Mouse (Mus musculus) heart, embryonic 13.5 days (tissue): ENCODE results near the gene Frs3. TPM values are rescaled to one million over a fixed set of nuclear protein-coding genes. Genes with fewer than 3 reads are reported as not detected.
"Not testable (repeated sequence)": the region's sequence is repeated elsewhere in the genome, so short reads cannot be mapped to it uniquely, and the experiment has no call there.

Source experiments
- ATAC-seq: fragments of 200-750 bp; cut with Nextera tagmentation; 2 replicates; pipeline ENCODE4 v1.8.0; 2017; ENCODE audit warnings: moderate TSS enrichment; ENCODE audit not compliant: insufficient number of reproducible peaks, low FRiP score, low TSS enrichment; ENCODE audit errors: extremely low read depth
- H3K27ac ChIP-seq: fragments of 300-500 bp; sonication (generic); replicated peaks from 2 replicates; pipeline ENCODE4 v1.5.1; 2015; ENCODE audit warnings: moderate library complexity, mild to moderate bottlenecking, inconsistent platforms
- H3K27me3 ChIP-seq: fragments of 300-500 bp; sonication (generic); replicated peaks from 2 replicates; pipeline ENCODE4 v1.6.1; 2015; ENCODE audit warnings: mild to moderate bottlenecking, inconsistent platforms
- H3K36me3 ChIP-seq: fragments of 300-500 bp; sonication (generic); 2 replicates; pipeline ENCODE4 v1.6.1; 2015; ENCODE audit warnings: mild to moderate bottlenecking, inconsistent platforms
- H3K4me1 ChIP-seq: fragments of 300-500 bp; sonication (generic); 2 replicates; pipeline ENCODE4 v1.6.1; 2015; ENCODE audit warnings: inconsistent platforms
- H3K4me2 ChIP-seq: fragments of 300-500 bp; sonication (generic); 2 replicates; pipeline ENCODE4 v1.6.1; 2015; ENCODE audit warnings: inconsistent platforms, mild to moderate bottlenecking, moderate library complexity
- H3K4me3 ChIP-seq: fragments of 300-500 bp; sonication (generic); 2 replicates; pipeline ENCODE4 v1.5.1; 2015; ENCODE audit warnings: moderate library complexity, mild to moderate bottlenecking, inconsistent platforms
- H3K9ac ChIP-seq: fragments of 300-500 bp; sonication (generic); 2 replicates; pipeline ENCODE4 v1.6.1; 2015; ENCODE audit warnings: inconsistent platforms, mild to moderate bottlenecking, moderate library complexity
- H3K9me3 ChIP-seq: fragments of 300-500 bp; sonication (generic); 2 replicates; pipeline ENCODE4 v1.6.1; 2016; ENCODE audit warnings: inconsistent platforms
- WGBS: fragments of 180-500 bp; shearing (Covaris S2); methylation state at CpG from one replicate; pipeline ENCODE4 v1.1.7; 2015; ENCODE audit warnings: mixed read lengths; 5-methylcytosine and 5-hydroxymethylcytosine counted together
- polyA plus RNA-seq: library from polyadenylated mRNA; unstranded; fragments of >200 nt; fragmentation: Nextera tagmentation; extraction: Ambion mirVana; gene quantifications from 2 replicates; pipeline ENCODE4 v1.2.1, GENCODE M21; 2015

Gene Frs3
- 3.2 and 4.1 TPM in 2 replicates for polyA plus RNA-seq

GRCm38 (mm10) chr17:47688608-47689575 is at the start of gene Frs3:
Frs3 (plus strand) TSS chr17:47689030.
- H3K4me3 ChIP-seq: peak within 1 kb of the TSS; percentile 72
- H3K4me2 ChIP-seq: peak within 1 kb of the TSS; percentile 99
- 2% methylated on average over 58 of the region's 58 CpGs for whole genome bisulfite sequencing
- peaks cover 26% of the 10 kb centered on the region for H3K36me3 ChIP-seq
- H3K9me3 ChIP-seq: no peaks in the 10 kb centered on the region
- peak within 1 kb of the TSS; percentile 85 for H3K9ac ChIP-seq
- H3K27ac ChIP-seq: peak within 1 kb of the TSS; percentile 76
- peak; percentile 66 for ATAC-seq
- peaks cover 33% of the 10 kb centered on the region for H3K27me3 ChIP-seq
- peaks cover 20% of the 10 kb centered on the region for H3K4me1 ChIP-seq

- no peaks in the 10 kb centered on the region for H3K27me3 ChIP-seq
- H3K4me2 ChIP-seq: no peak overlapping the region
- H3K4me3 ChIP-seq: no peak overlapping the region
- no peak overlapping the region for H3K9ac ChIP-seq
- WGBS: 79% methylated on average over 2 of the region's 2 CpGs
- peaks cover 3% of the 10 kb centered on the region; the same call in 1 of the 2 replicates for H3K4me1 ChIP-seq
- H3K9me3 ChIP-seq: no peaks in the 10 kb centered on the region
- no peak for ATAC-seq
- H3K36me3 ChIP-seq: no peaks in the 10 kb centered on the region
- H3K27ac ChIP-seq: no peak overlapping the region
These were observed 45.8 kb upstream of the Frs3 start for GRCm38 (mm10) chr17:47642992-47643391.

- no peak overlapping the region for H3K4me2 ChIP-seq
- 71% methylated on average over 1 of the region's 1 CpGs for WGBS
- peaks cover 3% of the 10 kb centered on the region; the same call in 1 of the 2 replicates for H3K4me1 ChIP-seq
- H3K27me3 ChIP-seq: no peaks in the 10 kb centered on the region
- H3K36me3 ChIP-seq: peaks cover 5% of the 10 kb centered on the region; the same call in 1 of the 2 replicates
- H3K4me3 ChIP-seq: no peak overlapping the region
- H3K27ac ChIP-seq: no peak overlapping the region
- H3K9me3 ChIP-seq: no peaks in the 10 kb centered on the region
- H3K9ac ChIP-seq: no peak overlapping the region
- no peak for ATAC-seq
These were observed 42.1 kb upstream of the Frs3 start for GRCm38 (mm10) chr17:47646683-47647082.

GRCm38 (mm10) chr17:47648966-47649365 is 39.9 kb upstream of the Frs3 start:
- Histone ChIP-seq H3K27me3 (no peaks in the 10 kb centered on the region), H3K36me3 (peaks cover 16% of the 10 kb centered on the region), H3K4me2 (no peak overlapping the region), H3K9me3 (no peaks in the 10 kb centered on the region), H3K4me3 (no peak overlapping the region), H3K4me1 (peaks cover 3% of the 10 kb centered on the region; the same call in 1 of the 2 replicates), H3K27ac (no peak overlapping the region), H3K9ac (no peak overlapping the region)
- no peak for ATAC-seq
- WGBS: 60% methylated on average over 4 of the region's 4 CpGs

GRCm38 (mm10) chr17:47651953-47652352 is 36.9 kb upstream of the Frs3 start:
- Histone ChIP-seq H3K27me3 (no peaks in the 10 kb centered on the region), H3K4me2 (no peak overlapping the region), H3K4me1 (peaks cover 3% of the 10 kb centered on the region; the same call in 1 of the 2 replicates), H3K4me3 (no peak overlapping the region), H3K9ac (no peak overlapping the region), H3K9me3 (no peaks in the 10 kb centered on the region), H3K27ac (no peak overlapping the region), H3K36me3 (peaks cover 16% of the 10 kb centered on the region)
- no peak for ATAC-seq
- 78% methylated on average over 2 of the region's 2 CpGs for WGBS

- H3K9me3 ChIP-seq, H3K4me3 ChIP-seq, H3K4me2 ChIP-seq, H3K4me1 ChIP-seq, H3K27me3 ChIP-seq, H3K27ac ChIP-seq, H3K9ac ChIP-seq, ATAC-seq: not testable (repeated sequence)
- H3K36me3 ChIP-seq: peaks cover 16% of the 10 kb centered on the region
- 88% methylated on average over 8 of the region's 8 CpGs for WGBS
These were observed 34.5 kb upstream of the Frs3 start for GRCm38 (mm10) chr17:47654346-47654745.

GRCm38 (mm10) chr17:47655697-47656096 is 33.1 kb upstream of the Frs3 start:
- WGBS: 89% methylated on average over 5 of the region's 5 CpGs
- no peak overlapping the region for H3K27ac ChIP-seq
- no peak overlapping the region for H3K4me2 ChIP-seq
- H3K4me3 ChIP-seq: no peak overlapping the region
- H3K36me3 ChIP-seq: peaks cover 15% of the 10 kb centered on the region
- ATAC-seq: no peak
- H3K4me1 ChIP-seq: no peaks in the 10 kb centered on the region
- H3K9ac ChIP-seq: no peak overlapping the region
- H3K9me3 ChIP-seq: no peaks in the 10 kb centered on the region
- no peaks in the 10 kb centered on the region for H3K27me3 ChIP-seq

- Histone ChIP-seq H3K4me3 (no peak overlapping the region), H3K27me3 (no peaks in the 10 kb centered on the region), H3K4me2 (no peak overlapping the region), H3K4me1 (no peaks in the 10 kb centered on the region), H3K36me3 (peaks cover 12% of the 10 kb centered on the region), H3K27ac (no peak overlapping the region), H3K9me3 (no peaks in the 10 kb centered on the region), H3K9ac (no peak overlapping the region)
- 84% methylated on average over 4 of the region's 4 CpGs for WGBS
- ATAC-seq: no peak
These were observed 30.9 kb upstream of the Frs3 start for GRCm38 (mm10) chr17:47657901-47658300.

- Histone ChIP-seq H3K4me2 (no peak overlapping the region), H3K36me3 (peaks cover 4% of the 10 kb centered on the region; the same call in 1 of the 2 replicates), H3K9ac (no peak overlapping the region), H3K4me3 (no peak overlapping the region), H3K9me3 (no peaks in the 10 kb centered on the region), H3K27me3 (no peaks in the 10 kb centered on the region), H3K4me1 (peaks cover 6% of the 10 kb centered on the region), H3K27ac (no peak overlapping the region)
- WGBS: 80% methylated on average over 3 of the region's 3 CpGs
- ATAC-seq: no peak
These were observed 30.0 kb upstream of the Frs3 start for GRCm38 (mm10) chr17:47658741-47659243.

GRCm38 (mm10) chr17:47663009-47663713 is 25.7 kb upstream of the Frs3 start:
- H3K4me1 ChIP-seq: peaks cover 20% of the 10 kb centered on the region
- no peak for ATAC-seq

GRCm38 (mm10) chr17:47664474-47664873 is 24.4 kb upstream of the Frs3 start:
- no peak overlapping the region for H3K4me3 ChIP-seq
- no peaks in the 10 kb centered on the region for H3K27me3 ChIP-seq
- no peak for ATAC-seq
- H3K4me2 ChIP-seq: no peak overlapping the region
- H3K4me1 ChIP-seq: peaks cover 20% of the 10 kb centered on the region
- no peaks in the 10 kb centered on the region for H3K9me3 ChIP-seq
- no peak overlapping the region for H3K9ac ChIP-seq
- 64% methylated on average over 7 of the region's 7 CpGs for WGBS
- peak overlapping the region; percentile 24; the same call in 1 of the 2 replicates for H3K27ac ChIP-seq
- 0 out of 2 replicates have a peak, but pooled peaks cover 3% of the 10 kb centered on the region for H3K36me3 ChIP-seq

More at GRCm38 (mm10) chr17:47663009-47663713, 25.7 kb upstream of the Frs3 start:
- Histone ChIP-seq H3K9ac (no peak overlapping the region), H3K27ac (peak overlapping the region; percentile 36), H3K9me3 (no peaks in the 10 kb centered on the region), H3K27me3 (no peaks in the 10 kb centered on the region), H3K4me2 (no peak overlapping the region), H3K36me3 (0 out of 2 replicates have a peak, but pooled peaks cover 3% of the 10 kb centered on the region), H3K4me3 (no peak overlapping the region)
- 64% methylated on average over 9 of the region's 9 CpGs for WGBS
